Mouse (Mus musculus) retina, postnatal 1 day (tissue): ENCODE measurements around the gene Nek9.
A peak's percentile ranks its signal among the peaks of the same experiment; 100 is the strongest.
"Not testable (repeated sequence)": the region's sequence is repeated elsewhere in the genome, so short reads cannot be mapped to it uniquely, and the experiment has no call there.

Experiments used
- DNase-seq: peaks from one replicate; pipeline ENCODE4 v3.0.0-alpha.2; 2012

Gene Nek9

DNA sequence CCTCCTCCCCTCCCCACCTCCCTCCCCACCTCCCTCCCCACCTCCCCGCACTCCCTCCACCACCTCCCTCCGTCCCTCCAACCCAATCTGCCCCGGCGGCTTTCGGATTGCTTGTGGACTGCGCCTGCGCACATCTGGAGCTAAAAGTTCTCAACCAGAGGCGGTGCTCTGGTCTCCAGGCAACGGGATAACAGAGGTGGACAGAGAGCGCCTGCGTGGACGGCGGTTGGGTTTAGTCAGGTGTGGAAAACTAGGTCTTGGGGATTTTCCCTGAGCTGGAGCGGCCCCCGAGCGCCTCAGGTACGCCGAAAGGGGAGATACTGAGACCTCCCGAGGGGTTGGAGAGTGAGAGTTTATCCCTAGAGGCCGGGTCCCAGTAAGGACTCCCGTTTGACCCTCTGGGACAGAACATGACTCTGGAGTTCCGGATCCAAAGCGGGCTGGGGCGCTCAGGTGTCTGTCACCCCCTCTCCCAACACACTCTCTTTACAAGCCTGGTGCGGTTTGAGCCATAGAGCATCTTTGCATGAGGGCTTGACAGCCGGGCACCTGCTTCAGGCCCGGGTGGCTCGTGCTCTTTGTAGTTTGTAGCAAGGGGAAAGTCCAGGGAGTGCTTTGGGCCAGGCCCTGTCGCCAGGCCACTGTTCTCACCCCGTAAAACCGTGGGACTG is 50.5 kb downstream of the Nek9 start, which contains the start of gene Zc2hc1c:
Gene Zc2hc1c (plus strand): TSS at position 106 of the 671 bp plus-strand sequence.
- DNase-seq = peak; percentile 96

GRCm38 (mm10) chr12:85287809-85288485 is 51.2 kb downstream of the Nek9 start, which contains the start of gene Acyp1:
Gene Acyp1, minus strand, starts transcription at chr12:85288438.
- no peak for DNase-seq

DNA sequence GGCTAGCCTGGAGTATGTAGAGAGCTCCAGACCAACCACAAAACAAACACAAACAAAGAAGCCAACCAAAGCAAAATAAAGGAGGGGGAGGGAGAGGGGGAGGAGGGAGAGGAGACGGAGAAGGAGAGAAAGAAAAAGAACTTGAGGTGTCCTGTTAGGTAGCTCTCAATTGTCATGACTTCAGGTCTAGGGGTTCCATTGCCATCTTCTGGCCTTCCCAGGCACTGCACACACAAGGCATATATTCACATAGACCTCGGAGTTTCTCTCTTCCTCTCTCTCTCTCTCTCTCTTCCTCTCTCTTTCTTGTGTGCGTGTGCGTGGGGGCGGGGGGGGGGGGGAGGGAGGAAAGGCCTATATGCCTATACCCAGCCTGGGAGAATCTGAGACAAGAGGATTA is 52.2 kb downstream of the Nek9 start:
- peak; percentile 60 for DNase-seq

DNA sequence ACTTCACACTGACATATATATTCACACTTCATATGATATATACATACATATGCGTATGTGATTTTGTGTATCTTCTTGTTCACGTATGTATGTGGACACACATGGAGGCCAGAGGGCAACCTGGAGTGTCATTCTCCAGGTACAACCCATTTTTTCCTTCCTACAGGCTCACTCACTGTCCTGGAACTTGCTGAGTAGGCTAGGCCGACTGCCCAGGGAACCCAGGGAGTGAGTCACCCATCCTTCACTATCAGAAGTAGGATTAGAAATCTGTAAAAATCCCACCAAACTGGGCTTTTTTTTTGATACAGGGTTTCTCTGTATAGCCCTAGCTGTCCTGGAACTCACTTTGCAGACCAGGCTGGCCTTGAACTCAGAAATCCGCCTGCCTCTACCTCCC is 54.2 kb downstream of the Nek9 start:
- DNase-seq = no peak

GRCm38 (mm10) chr12:85284331-85284730 is 54.8 kb downstream of the Nek9 start:
- no peak for DNase-seq

DNA sequence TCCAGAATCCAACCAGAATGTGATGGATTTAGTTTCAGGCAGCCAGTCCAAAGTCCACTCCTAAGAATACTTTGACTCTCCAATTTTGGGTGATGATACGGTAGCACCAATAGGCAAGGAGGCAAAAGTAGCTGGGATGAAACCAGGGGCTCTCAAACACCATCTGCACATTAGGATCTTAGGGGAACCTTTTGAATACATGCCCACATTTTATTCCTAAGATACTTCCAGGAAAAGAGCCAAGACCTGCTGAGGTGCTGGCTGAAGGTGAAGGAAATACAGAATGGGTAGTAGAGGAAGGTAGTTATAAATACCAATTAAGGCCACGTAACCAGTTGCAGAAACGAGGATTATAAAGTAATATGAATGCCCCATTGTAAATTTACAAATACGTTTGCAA is 57.4 kb downstream of the Nek9 start:
- not testable (repeated sequence) for DNase-seq

DNA sequence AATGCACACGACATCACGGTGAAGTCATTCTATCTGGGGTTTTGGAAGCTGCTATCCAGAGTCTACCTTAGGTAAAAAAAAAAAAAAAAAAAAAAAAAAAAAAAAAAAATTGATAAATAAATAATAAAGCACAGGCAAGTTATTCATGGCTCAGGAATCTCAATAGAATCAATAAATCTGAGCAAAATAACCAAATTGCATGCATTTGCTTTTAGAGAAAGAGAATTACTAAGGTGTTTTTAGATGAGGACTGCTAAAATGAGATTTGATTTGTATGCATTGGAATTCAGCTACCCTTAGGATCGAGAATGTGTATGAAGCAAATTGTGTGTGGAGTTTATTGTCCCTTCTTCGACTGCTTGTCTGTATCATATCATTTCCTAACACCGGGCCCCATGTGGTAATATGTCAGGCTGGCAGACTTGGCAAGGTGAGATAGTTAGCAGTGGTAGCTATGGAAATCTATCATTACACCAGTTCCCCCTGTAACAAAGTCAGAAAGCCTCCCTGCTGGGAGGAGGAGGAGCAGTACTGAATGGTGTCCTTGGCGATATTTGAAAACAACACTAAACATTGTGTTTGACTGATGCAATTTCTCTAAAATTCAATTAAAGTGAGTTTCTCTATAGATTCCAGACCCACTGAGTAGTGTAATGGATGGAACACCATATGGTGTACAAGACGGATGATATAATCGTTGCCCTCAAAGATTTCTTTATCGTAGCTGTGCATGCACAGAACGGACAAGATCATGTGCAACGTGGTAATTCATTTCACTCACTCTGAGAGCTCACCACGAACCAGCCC is 58.1 kb downstream of the Nek9 start:
- no peak for DNase-seq

DNA sequence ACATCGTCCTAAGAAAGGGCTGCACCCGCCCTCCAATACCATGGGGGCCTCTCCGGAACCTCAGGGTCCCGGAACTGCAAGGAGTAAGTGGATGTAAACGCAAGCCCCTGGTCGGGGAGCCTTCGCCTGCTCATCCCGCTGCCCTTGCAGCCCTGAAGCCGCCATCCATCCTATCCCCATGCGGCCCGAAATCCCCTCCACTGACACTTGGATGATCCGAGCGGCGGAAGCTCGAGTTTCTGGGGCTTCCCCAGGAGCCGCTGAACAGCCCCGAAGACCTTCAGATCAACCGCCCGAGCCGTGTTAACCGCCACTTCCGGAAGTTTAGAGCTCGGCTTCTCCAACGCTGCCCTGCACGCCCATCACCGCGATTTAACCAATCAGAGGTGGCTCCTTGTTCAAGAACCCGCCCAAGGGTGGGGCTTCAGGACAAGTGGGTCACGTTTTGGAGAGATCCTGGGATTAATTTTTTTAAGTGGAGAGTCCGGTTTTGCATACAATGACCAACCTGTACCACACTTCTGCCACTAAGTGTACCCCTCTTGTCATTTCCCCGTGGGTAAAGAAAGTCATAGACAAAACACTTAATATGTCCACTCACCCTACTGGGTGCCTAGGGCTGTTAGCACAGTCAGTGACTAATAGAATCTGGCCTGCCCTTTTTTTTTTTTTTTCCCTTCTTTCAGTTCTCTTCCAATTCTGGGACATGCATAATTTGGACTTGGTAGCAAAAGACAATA is 58.9 kb downstream of the Nek9 start:
- peak; percentile 98 for DNase-seq

GRCm38 (mm10) chr12:85279396-85280080 is 59.6 kb downstream of the Nek9 start:
- DNase-seq = no peak

DNA sequence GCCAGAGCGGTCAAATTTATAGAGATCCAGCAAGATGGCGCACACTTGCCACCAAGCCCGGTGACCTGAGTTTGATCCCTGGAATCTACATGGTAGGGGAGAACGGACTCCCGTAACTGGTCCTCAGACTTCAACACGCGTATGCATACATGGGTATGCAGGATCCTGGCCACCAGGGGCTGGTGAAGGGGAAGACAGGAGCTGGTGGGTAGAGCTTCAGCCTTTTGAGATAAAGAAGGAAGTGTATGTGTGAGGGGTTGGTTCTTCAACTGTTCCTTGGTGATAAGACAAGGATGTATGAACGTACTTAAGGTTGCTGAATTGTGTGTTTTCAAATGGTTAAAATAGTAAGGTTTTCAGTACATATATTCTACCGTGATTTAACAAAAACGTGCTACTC is 60.2 kb downstream of the Nek9 start:
- DNase-seq = no peak

GRCm38 (mm10) chr12:85276273-85276672 is 62.9 kb downstream of the Nek9 start:
- no peak for DNase-seq

GRCm38 (mm10) chr12:85273508-85273907 is 65.7 kb downstream of the Nek9 start:
- no peak for DNase-seq

DNA sequence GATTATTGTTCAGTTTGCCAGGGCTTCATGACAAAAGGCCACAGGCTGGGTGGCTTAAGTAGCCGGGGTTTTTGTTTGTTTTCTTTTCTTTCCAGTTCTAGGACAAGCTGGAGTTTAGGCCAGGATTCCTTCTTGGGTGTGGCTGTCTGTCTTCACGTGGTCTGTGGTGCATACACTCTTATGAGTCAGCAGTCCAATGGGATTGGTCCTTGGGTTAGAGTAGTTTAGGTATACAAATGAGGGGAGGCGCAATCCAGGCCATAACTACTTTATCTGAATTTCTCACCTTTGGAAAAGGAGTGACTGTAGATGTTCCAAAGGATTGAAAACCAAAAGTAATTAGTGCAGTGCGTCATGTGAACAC is 67.3 kb downstream of the Nek9 start:
- DNase-seq = no peak

- DNase-seq = no peak
Measured at GRCm38 (mm10) chr12:85271132-85271842, 67.9 kb downstream of the Nek9 start.

- DNase-seq = peak; percentile 92
Measured at GRCm38 (mm10) chr12:85270319-85270718, 68.8 kb downstream of the Nek9 start, which contains the start of gene Mlh3. Gene Mlh3, minus strand, starts transcription at chr12:85270599.

DNA sequence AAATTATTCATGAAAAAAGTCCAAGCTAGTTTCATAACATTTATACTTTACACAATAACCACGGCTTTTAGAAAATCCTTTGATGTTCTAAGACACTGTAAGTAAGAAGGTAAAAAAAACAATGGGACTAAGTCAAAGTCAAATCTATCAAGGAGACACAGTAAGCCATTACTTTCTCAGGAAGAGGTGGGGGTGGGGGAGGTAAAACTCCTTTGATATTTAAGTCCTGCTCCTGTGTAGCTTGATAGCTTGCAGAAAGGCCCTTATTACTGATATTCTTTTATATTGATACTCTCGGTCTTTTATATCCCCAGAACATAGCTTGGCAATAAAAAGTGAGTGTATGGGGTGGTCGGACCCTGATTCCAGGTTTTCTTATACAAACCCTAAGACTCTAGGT is 69.3 kb downstream of the Nek9 start:
- no peak for DNase-seq

DNA sequence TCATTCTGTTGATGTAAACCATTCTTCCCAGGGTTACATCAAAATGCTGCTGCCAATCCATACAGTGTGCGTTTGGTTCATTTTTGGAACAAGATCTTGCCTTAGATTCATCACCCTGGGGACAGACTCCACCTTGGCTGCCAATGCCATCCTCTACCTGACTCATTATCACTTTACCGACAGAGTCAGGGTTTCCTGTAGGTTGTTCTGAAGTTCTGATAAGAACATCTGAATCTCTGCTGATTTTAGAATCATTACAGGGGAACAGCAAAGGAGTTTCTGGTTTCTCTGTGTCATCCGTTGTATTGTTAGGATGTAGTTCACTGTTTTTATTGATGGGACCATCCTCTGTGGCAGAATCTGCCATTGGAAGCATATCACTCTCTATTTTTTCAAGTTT is 72.9 kb downstream of the Nek9 start:
- DNase-seq = no peak

DNA sequence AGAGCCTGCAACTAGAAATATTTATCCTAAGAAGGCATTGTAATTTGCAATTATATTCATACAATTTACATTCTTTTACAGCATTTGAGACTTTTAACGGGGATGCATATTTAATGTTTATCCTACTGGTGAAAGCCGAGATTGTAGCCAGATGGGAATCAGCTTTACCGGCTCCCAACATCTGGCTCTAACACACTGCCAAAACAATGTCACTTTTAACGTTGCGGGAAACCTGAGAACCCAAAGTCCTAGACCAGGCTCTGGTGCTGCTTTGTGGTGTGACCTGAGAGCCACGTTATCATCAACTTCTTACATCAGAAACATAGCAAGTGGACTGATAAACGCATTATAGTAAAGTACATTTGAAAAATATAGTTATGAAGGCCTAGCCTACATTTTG is 74.2 kb downstream of the Nek9 start:
- DNase-seq = no peak

GRCm38 (mm10) chr12:85264531-85264930 is 74.6 kb downstream of the Nek9 start:
- DNase-seq = no peak

DNA sequence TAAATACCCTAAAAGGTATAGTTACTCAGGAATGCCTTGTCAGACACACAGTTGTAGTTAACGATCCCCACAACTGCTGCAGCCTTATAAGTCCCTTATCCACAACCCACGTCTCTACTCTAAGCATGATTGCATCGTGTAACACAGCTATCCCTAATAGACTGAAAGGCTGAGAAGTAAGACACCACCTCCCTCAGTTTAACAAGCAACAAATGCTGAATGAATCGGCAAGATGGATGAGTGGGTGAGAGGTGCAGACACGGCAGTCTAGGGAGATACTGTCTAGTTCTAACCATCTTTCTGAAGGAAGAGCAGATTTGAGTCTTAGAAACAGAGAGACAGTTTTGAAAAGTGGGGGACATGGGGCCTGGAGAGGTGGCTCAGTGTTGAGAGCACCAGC is 76.0 kb downstream of the Nek9 start:
- no peak for DNase-seq

DNA sequence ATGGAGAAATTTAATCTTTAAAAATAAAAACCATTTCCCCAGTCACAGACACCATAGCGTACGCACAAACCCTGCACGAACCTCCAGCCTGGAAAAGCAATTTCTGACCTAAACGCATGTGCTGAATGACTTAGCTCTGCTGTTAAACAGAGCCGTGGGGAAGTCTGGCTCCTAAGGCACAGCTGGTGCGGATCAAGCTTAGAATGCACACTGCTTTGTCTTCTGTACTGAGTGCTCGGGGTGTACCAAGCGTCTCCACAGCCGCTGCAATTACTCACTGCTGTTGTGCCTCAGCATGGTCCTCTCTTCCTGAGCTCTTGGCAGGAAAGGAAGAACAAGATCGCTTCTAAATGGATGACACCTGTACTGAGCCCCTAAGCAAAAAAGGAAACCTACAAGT is 76.7 kb downstream of the Nek9 start:
- DNase-seq = peak; percentile 31
